Mouse (Mus musculus) limb, embryonic 11.5 days (tissue): ENCODE measurements around the gene Nos1. TPM values are rescaled to one million over a fixed set of nuclear protein-coding genes. Genes with fewer than 3 reads are reported as not detected.

Experiments used
- ATAC-seq: fragments of 200-750 bp; cut with Nextera tagmentation; 2 replicates; pipeline ENCODE4 v1.8.0; 2017; ENCODE audit warnings: low read depth; ENCODE audit not compliant: insufficient number of reproducible peaks, low FRiP score, low TSS enrichment
- DNase-seq: peaks from one replicate; pipeline ENCODE4 v3.0.0-alpha.2; 2015; ENCODE audit warnings: low spot score
- H3K27ac ChIP-seq: fragments of 300-500 bp; sonication (generic); replicated peaks from 2 replicates; pipeline ENCODE4 v1.5.1; 2014; ENCODE audit warnings: low read depth, mild to moderate bottlenecking, low read length
- H3K27me3 ChIP-seq: fragments of 300-500 bp; sonication (generic); 2 replicates; pipeline ENCODE4 v1.6.1; 2014; ENCODE audit warnings: mild to moderate bottlenecking, low read length, mixed read lengths; ENCODE audit not compliant: control insufficient read depth, insufficient read depth
- H3K36me3 ChIP-seq: fragments of 300-500 bp; sonication (generic); 2 replicates; pipeline ENCODE4 v1.6.1; 2014; ENCODE audit warnings: mild to moderate bottlenecking, low read length, moderate library complexity, mixed read lengths; ENCODE audit not compliant: control insufficient read depth, insufficient read depth
- H3K4me1 ChIP-seq: fragments of 300-500 bp; sonication (generic); 2 replicates; pipeline ENCODE4 v1.6.1; 2014; ENCODE audit warnings: low read length, mixed read lengths; ENCODE audit not compliant: control insufficient read depth, insufficient read depth
- H3K4me2 ChIP-seq: fragments of 300-500 bp; sonication (generic); 2 replicates; pipeline ENCODE4 v1.6.1; 2014; ENCODE audit warnings: low read depth, mild to moderate bottlenecking, moderate library complexity; ENCODE audit not compliant: severe bottlenecking
- H3K4me3 ChIP-seq: fragments of 300-500 bp; sonication (generic); 2 replicates; pipeline ENCODE4 v1.5.1; 2014; ENCODE audit warnings: low read depth, low read length
- H3K9ac ChIP-seq: fragments of 300-500 bp; sonication (generic); 2 replicates; pipeline ENCODE4 v1.6.1; 2014; ENCODE audit warnings: mild to moderate bottlenecking, low read length
- H3K9me3 ChIP-seq: fragments of 300-500 bp; sonication (generic); 2 replicates; pipeline ENCODE4 v1.6.1; 2016; ENCODE audit warnings: low read length; ENCODE audit not compliant: control insufficient read depth
- WGBS: fragments of 180-500 bp; shearing (Covaris S2); extraction: QIAGEN DNeasy Blood & Tissue Kit; methylation state at CpG from one replicate; pipeline ENCODE4 v1.1.7; 2014; 5-methylcytosine and 5-hydroxymethylcytosine counted together
- polyA plus RNA-seq: library from polyadenylated mRNA; unstranded; fragments of >200 nt; fragmentation: Nextera tagmentation; extraction: Ambion mirVana; gene quantifications from 2 replicates; pipeline ENCODE4 v1.2.1, GENCODE M21; 2014

Gene Nos1
- polyA plus RNA-seq, 1 experiment from 2014 or later, result 0.12 TPM

- no peak overlapping the region for H3K27ac ChIP-seq
- 0 out of 2 replicates have a peak, but pooled peaks cover 5% of the 10 kb centered on the region for H3K4me1 ChIP-seq
- 0 out of 2 replicates have a peak overlapping the region, but pooled peaks have one; percentile 8 for H3K4me2 ChIP-seq
- no peak overlapping the region for H3K9ac ChIP-seq
- no peaks in the 10 kb centered on the region for H3K36me3 ChIP-seq
- H3K9me3 ChIP-seq, result no peaks in the 10 kb centered on the region
- H3K4me3 ChIP-seq, result 0 out of 2 replicates have a peak overlapping the region, but pooled peaks have one; percentile 5
- peak; percentile 35 for DNase-seq
- peaks cover 46% of the 10 kb centered on the region for H3K27me3 ChIP-seq
- no peak for ATAC-seq
- WGBS, result under 1% methylated on average over 44 of the region's 44 CpGs
Observed at GRCm38 (mm10) chr5:117841651-117842347, 61.0 kb downstream of the Nos1 start.

GRCm38 (mm10) chr5:117842699-117843098 is 61.9 kb downstream of the Nos1 start:
- Histone ChIP-seq H3K27me3 (peaks cover 46% of the 10 kb centered on the region), H3K9ac (no peak overlapping the region), H3K36me3 (no peaks in the 10 kb centered on the region), H3K4me3 (no peak overlapping the region), H3K9me3 (no peaks in the 10 kb centered on the region), H3K27ac (no peak overlapping the region), H3K4me2 (no peak overlapping the region), H3K4me1 (0 out of 2 replicates have a peak, but pooled peaks cover 5% of the 10 kb centered on the region)
- WGBS, result 5% methylated on average over 14 of the region's 14 CpGs
- ATAC-seq (no peak), DNase-seq (no peak)

- no peak overlapping the region for H3K4me2 ChIP-seq
Observed at GRCm38 (mm10) chr5:117844611-117845010, 63.8 kb downstream of the Nos1 start.

GRCm38 (mm10) chr5:117850474-117850873 is 69.6 kb downstream of the Nos1 start:
- WGBS, result 72% methylated on average over 12 of the region's 12 CpGs
- Histone ChIP-seq H3K4me1 (no peaks in the 10 kb centered on the region; the same call in 1 of the 2 replicates), H3K4me2 (no peak overlapping the region), H3K9ac (no peak overlapping the region), H3K36me3 (no peaks in the 10 kb centered on the region), H3K4me3 (no peak overlapping the region), H3K27ac (no peak overlapping the region), H3K9me3 (no peaks in the 10 kb centered on the region), H3K27me3 (no peaks in the 10 kb centered on the region)
- ATAC-seq (no peak), DNase-seq (no peak)

More at GRCm38 (mm10) chr5:117844611-117845010, 63.8 kb downstream of the Nos1 start:
- Histone ChIP-seq H3K4me3 (no peak overlapping the region), H3K27me3 (peaks cover 46% of the 10 kb centered on the region), H3K4me1 (0 out of 2 replicates have a peak, but pooled peaks cover 5% of the 10 kb centered on the region), H3K27ac (no peak overlapping the region), H3K36me3 (no peaks in the 10 kb centered on the region), H3K9me3 (no peaks in the 10 kb centered on the region), H3K9ac (no peak overlapping the region)
- DNase-seq, result peak; percentile 78
- 20% methylated on average over 1 of the region's 1 CpGs for WGBS
- ATAC-seq, result no peak

GRCm38 (mm10) chr5:117853741-117854140 is 72.9 kb downstream of the Nos1 start:
- 60% methylated on average over 10 of the region's 10 CpGs for WGBS
- Histone ChIP-seq H3K4me1 (no peaks in the 10 kb centered on the region; the same call in 1 of the 2 replicates), H3K4me3 (no peak overlapping the region), H3K27me3 (no peaks in the 10 kb centered on the region), H3K4me2 (no peak overlapping the region), H3K9ac (no peak overlapping the region), H3K36me3 (no peaks in the 10 kb centered on the region), H3K27ac (no peak overlapping the region), H3K9me3 (no peaks in the 10 kb centered on the region)
- ATAC-seq, result no peak
- DNase-seq, result no peak

- WGBS, result 19% methylated on average over 13 of the region's 13 CpGs
- H3K4me2 ChIP-seq, result no peak overlapping the region
- DNase-seq, result no peak
- no peak for ATAC-seq
- H3K9me3 ChIP-seq, result no peaks in the 10 kb centered on the region
- no peak overlapping the region for H3K9ac ChIP-seq
- no peak overlapping the region for H3K27ac ChIP-seq
- H3K27me3 ChIP-seq, result peaks cover 5% of the 10 kb centered on the region; the same call in 1 of the 2 replicates
- H3K36me3 ChIP-seq, result no peaks in the 10 kb centered on the region
- H3K4me3 ChIP-seq, result no peak overlapping the region
- no peaks in the 10 kb centered on the region for H3K4me1 ChIP-seq
Observed at GRCm38 (mm10) chr5:117864588-117865300, 83.9 kb downstream of the Nos1 start.

GRCm38 (mm10) chr5:117865876-117866275 is 85.0 kb downstream of the Nos1 start:
- no peaks in the 10 kb centered on the region for H3K36me3 ChIP-seq
- H3K27ac ChIP-seq, result no peak overlapping the region
- no peak overlapping the region for H3K4me2 ChIP-seq
- no peak for DNase-seq
- no peak overlapping the region for H3K9ac ChIP-seq
- H3K9me3 ChIP-seq, result no peaks in the 10 kb centered on the region
- peaks cover 5% of the 10 kb centered on the region; the same call in 1 of the 2 replicates for H3K27me3 ChIP-seq
- H3K4me1 ChIP-seq, result no peaks in the 10 kb centered on the region
- H3K4me3 ChIP-seq, result no peak overlapping the region
- 59% methylated on average over 16 of the region's 16 CpGs for whole genome bisulfite sequencing
- no peak for ATAC-seq

- WGBS, result 70% methylated on average over 1 of the region's 1 CpGs
- Histone ChIP-seq H3K4me1 (no peaks in the 10 kb centered on the region), H3K9ac (no peak overlapping the region), H3K9me3 (no peaks in the 10 kb centered on the region), H3K4me3 (no peak overlapping the region), H3K36me3 (no peaks in the 10 kb centered on the region), H3K27ac (no peak overlapping the region), H3K4me2 (no peak overlapping the region), H3K27me3 (no peaks in the 10 kb centered on the region)
- no peak for ATAC-seq
- DNase-seq, result no peak
Observed at GRCm38 (mm10) chr5:117871614-117872013, 90.8 kb downstream of the Nos1 start.
